Mouse (Mus musculus): Measurements from ENCODE around the gene Tfrc. TPM values are rescaled to one million over a fixed set of nuclear protein-coding genes. Genes with fewer than 3 reads are reported as not detected.

Tfrc gene
- total and polyA plus RNA-seq, 2 experiments from 2014 or later: 35.3 to 112 TPM

- H3K4me2 ChIP-seq (ENCODE audit: low read depth): no peak overlapping the region
- H3K9ac ChIP-seq: no peak overlapping the region
- DNase-seq: no peak
- no peak overlapping the region for H3K4me3 ChIP-seq (ENCODE audit: low read depth, low read length)
- H3K27me3 ChIP-seq (ENCODE audit: insufficient read depth, low read length): no peaks in the 10 kb centered on the region
- no peaks in the 10 kb centered on the region for H3K36me3 ChIP-seq (ENCODE audit: insufficient read depth)
- ATAC-seq: no peak
- TF ChIP-seq CTCF (IDR thresholded peaks at IDR 0.05; ENCODE audit: low read depth): no peak
- 71% methylated on average over 8 of the region's 8 CpGs for WGBS
- H3K9me3 ChIP-seq (ENCODE audit: low read length): no peaks in the 10 kb centered on the region
- H3K4me1 ChIP-seq (ENCODE audit: insufficient read depth): peaks cover 27% of the 10 kb centered on the region
- H3K27ac ChIP-seq (ENCODE audit: low read depth, low read length): no peak overlapping the region
These were observed 48.1 kb downstream of the Tfrc start for GRCm38 (mm10) chr16:32656794-32657193.

- Histone ChIP-seq H3K9me3 (ENCODE audit: low read length) (no peaks in the 10 kb centered on the region), H3K36me3 (ENCODE audit: insufficient read depth) (no peaks in the 10 kb centered on the region), H3K4me3 (ENCODE audit: low read depth, low read length) (no peak overlapping the region), H3K27me3 (ENCODE audit: insufficient read depth, low read length) (no peaks in the 10 kb centered on the region), H3K4me2 (ENCODE audit: low read depth) (no peak overlapping the region), H3K9ac (no peak overlapping the region), H3K4me1 (ENCODE audit: insufficient read depth) (peaks cover 30% of the 10 kb centered on the region), H3K27ac (ENCODE audit: low read depth, low read length) (no peak overlapping the region)
- no peak for DNase-seq
- no peak for TF ChIP-seq CTCF (IDR thresholded peaks at IDR 0.05; ENCODE audit: low read depth)
- ATAC-seq: no peak
- 90% methylated on average over 16 of the region's 16 CpGs for WGBS
These were observed 49.0 kb downstream of the Tfrc start for GRCm38 (mm10) chr16:32657498-32658250.

- Histone ChIP-seq H3K4me3 (ENCODE audit: low read depth, low read length) (peak overlapping the region; percentile 45), H3K4me2 (ENCODE audit: low read depth) (peak overlapping the region; percentile 79), H3K36me3 (ENCODE audit: insufficient read depth) (no peaks in the 10 kb centered on the region), H3K4me1 (ENCODE audit: insufficient read depth) (peaks cover 36% of the 10 kb centered on the region), H3K27me3 (ENCODE audit: insufficient read depth, low read length) (no peaks in the 10 kb centered on the region), H3K9ac (peak overlapping the region; percentile 62), H3K27ac (ENCODE audit: low read depth, low read length) (peak overlapping the region; percentile 74), H3K9me3 (ENCODE audit: low read length) (no peaks in the 10 kb centered on the region)
- TF ChIP-seq CTCF (IDR thresholded peaks at IDR 0.05; ENCODE audit: low read depth): no peak
- ATAC-seq (peak; percentile 35), DNase-seq (peak; percentile 54)
- 1% methylated on average over 16 of the region's 21 CpGs for WGBS
These were observed 50.0 kb downstream of the Tfrc start for GRCm38 (mm10) chr16:32658743-32659171.

GRCm38 (mm10) chr16:32659385-32659784, 50.7 kb downstream of the Tfrc start:
- peak; percentile 90 for TF ChIP-seq CTCF (IDR thresholded peaks at IDR 0.05; ENCODE audit: low read depth)
- WGBS: 10% methylated on average over 8 of the region's 8 CpGs
- H3K4me1 ChIP-seq (ENCODE audit: insufficient read depth): peaks cover 36% of the 10 kb centered on the region
- H3K4me2 ChIP-seq (ENCODE audit: low read depth): peak overlapping the region; percentile 79
- H3K36me3 ChIP-seq (ENCODE audit: insufficient read depth): no peaks in the 10 kb centered on the region; the same call in 1 of the 2 replicates
- no peaks in the 10 kb centered on the region for H3K27me3 ChIP-seq (ENCODE audit: insufficient read depth, low read length)
- peak overlapping the region; percentile 62 for H3K9ac ChIP-seq
- peak; percentile 79 for DNase-seq
- peak overlapping the region; percentile 45 for H3K4me3 ChIP-seq (ENCODE audit: low read depth, low read length)
- peak; percentile 42 for ATAC-seq
- H3K27ac ChIP-seq (ENCODE audit: low read depth, low read length): peak overlapping the region; percentile 80
- no peaks in the 10 kb centered on the region for H3K9me3 ChIP-seq (ENCODE audit: low read length)

GRCm38 (mm10) chr16:32660095-32660494, 51.4 kb downstream of the Tfrc start:
- peak overlapping the region; percentile 80 for H3K27ac ChIP-seq (ENCODE audit: low read depth, low read length)
- ATAC-seq (no peak), DNase-seq (no peak)
- 16% methylated on average over 1 of the region's 1 CpGs for WGBS
- H3K9ac ChIP-seq: no peak overlapping the region
- no peaks in the 10 kb centered on the region for H3K27me3 ChIP-seq (ENCODE audit: insufficient read depth, low read length)
- no peaks in the 10 kb centered on the region for H3K9me3 ChIP-seq (ENCODE audit: low read length)
- no peak overlapping the region for H3K4me3 ChIP-seq (ENCODE audit: low read depth, low read length)
- no peak for TF ChIP-seq CTCF (IDR thresholded peaks at IDR 0.05; ENCODE audit: low read depth)
- peaks cover 36% of the 10 kb centered on the region for H3K4me1 ChIP-seq (ENCODE audit: insufficient read depth)
- H3K4me2 ChIP-seq (ENCODE audit: low read depth): peak overlapping the region; percentile 40; the same call in 1 of the 2 replicates
- H3K36me3 ChIP-seq (ENCODE audit: insufficient read depth): no peaks in the 10 kb centered on the region; the same call in 1 of the 2 replicates

GRCm38 (mm10) chr16:32660557-32661321, 52.0 kb downstream of the Tfrc start:
- Histone ChIP-seq H3K4me3 (ENCODE audit: low read depth, low read length) (peak overlapping the region; percentile 7; the same call in 1 of the 2 replicates), H3K9me3 (ENCODE audit: low read length) (no peaks in the 10 kb centered on the region), H3K4me2 (ENCODE audit: low read depth) (peak overlapping the region; percentile 40), H3K27me3 (ENCODE audit: insufficient read depth, low read length) (no peaks in the 10 kb centered on the region), H3K27ac (ENCODE audit: low read depth, low read length) (peak overlapping the region; percentile 80), H3K4me1 (ENCODE audit: insufficient read depth) (peaks cover 36% of the 10 kb centered on the region), H3K9ac (peak overlapping the region; percentile 37), H3K36me3 (ENCODE audit: insufficient read depth) (peaks cover 2% of the 10 kb centered on the region; the same call in 1 of the 2 replicates)
- DNase-seq (peak; percentile 81), ATAC-seq (peak; percentile 70)
- TF ChIP-seq CTCF (IDR thresholded peaks at IDR 0.05; ENCODE audit: low read depth): no peak
- WGBS: 4% methylated on average over 10 of the region's 10 CpGs

Data from forebrain, postnatal 0 days (tissue).